8 mouse cellular contexts compared by ENCODE assay signal in the genomic region with DNA sequence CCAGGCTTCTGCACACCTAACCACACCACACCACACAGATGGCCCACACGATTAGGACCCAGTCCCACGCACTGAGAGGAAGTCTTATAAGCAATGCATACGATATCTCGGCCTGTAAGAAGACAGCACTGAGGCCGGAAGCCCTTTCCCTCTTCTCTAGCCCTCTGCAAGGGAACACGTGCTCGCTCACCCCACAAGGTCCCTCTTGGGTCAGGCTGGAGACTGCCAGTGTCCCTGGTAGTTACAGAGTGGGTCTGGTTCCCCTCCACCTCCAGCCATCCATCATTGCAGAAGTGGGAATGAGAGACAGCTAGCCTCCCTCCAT. TPM values are rescaled to one million over a fixed set of nuclear protein-coding genes. Genes with fewer than 3 reads are reported as not detected.
DNase-seq lines count a peak whose midpoint lies in the region; ATAC-seq lines count a peak whose summit lies in the region.
"Had no signal": no experiment of that assay in that cellular context is flagged by ENCODE, and none has a peak within 500 bp of the region (broad histone marks: within the 10 kb centered on the region; RNA-seq: fewer than 3 reads in every experiment).

No protein-coding gene starts in this region.

- no peak for ATAC-seq in embryonic facial prominence, embryonic 11.5 days (replicated peaks; ENCODE audit: insufficient number of reproducible peaks, low FRiP score, low TSS enrichment, low read depth)
- ATAC-seq in hindbrain, embryonic 16.5 days = no peak
- no peak for ATAC-seq in stomach, embryonic 16.5 days (ENCODE audit: insufficient read depth, low FRiP score)

- H3K9me3 ChIP-seq in embryonic facial prominence, embryonic 11.5 days (replicated peaks; ENCODE audit: control insufficient read depth, low read length) = no peaks in the 10 kb centered on the region
- H3K9me3 ChIP-seq in hindbrain, embryonic 16.5 days (ENCODE audit: control insufficient read depth, low read length) = no peaks in the 10 kb centered on the region
- no peaks in the 10 kb centered on the region for H3K9me3 ChIP-seq in stomach, embryonic 16.5 days (replicated peaks; ENCODE audit: control insufficient read depth, low read length)

- no peak overlapping the region for H3K27ac ChIP-seq in embryonic facial prominence, embryonic 11.5 days (replicated peaks; ENCODE audit: low read depth, low read length)
- no peak overlapping the region; the same call in 1 of the 2 replicates for H3K27ac ChIP-seq in hindbrain, embryonic 16.5 days (ENCODE audit: low read depth, low read length)
- H3K27ac ChIP-seq in macrophage = peak overlapping the region; percentile 93
- peak overlapping the region; percentile 97 for H3K27ac ChIP-seq in stomach, embryonic 16.5 days (ENCODE audit: low read length)

- H3K27me3 ChIP-seq in embryonic facial prominence, embryonic 11.5 days (ENCODE audit: control insufficient read depth, insufficient read depth, low read length) = no peaks in the 10 kb centered on the region
- no peaks in the 10 kb centered on the region for H3K27me3 ChIP-seq in hindbrain, embryonic 16.5 days (replicated peaks; ENCODE audit: control insufficient read depth, insufficient read depth, low read length)
- H3K27me3 ChIP-seq in stomach, embryonic 16.5 days (ENCODE audit: control insufficient read depth, insufficient read depth, low read length) = no peaks in the 10 kb centered on the region

- 50% methylated on average over 7 of the region's 7 CpGs for WGBS in embryonic facial prominence, embryonic 11.5 days
- WGBS in hindbrain, embryonic 16.5 days = 49% methylated on average over 7 of the region's 7 CpGs
- 0% methylated on average over 6 of the region's 7 CpGs for WGBS in macrophage (ENCODE audit: missing documents)
- 25% methylated on average over 7 of the region's 7 CpGs for WGBS in stomach, embryonic 16.5 days

- peaks cover 29% of the 10 kb centered on the region for H3K4me1 ChIP-seq in embryonic facial prominence, embryonic 11.5 days (ENCODE audit: control insufficient read depth, insufficient read depth, low read length)
- H3K4me1 ChIP-seq in hindbrain, embryonic 16.5 days (ENCODE audit: control insufficient read depth, insufficient read depth, low read depth, low read length) = peaks cover 57% of the 10 kb centered on the region
- H3K4me1 ChIP-seq in stomach, embryonic 16.5 days (ENCODE audit: control insufficient read depth, insufficient read depth, low read length) = peaks cover 58% of the 10 kb centered on the region

- peak; percentile 86 for DNase-seq in MEL-GATA-1-ER (ENCODE audit: extremely low read depth, low read depth)
- DNase-seq in embryonic facial prominence, embryonic 11.5 days (ENCODE audit: low spot score) = no peak
- DNase-seq in retina, postnatal 1 day = no peak
- DNase-seq in cerebellum, adult 9-10 months = no peak

- H3K36me3 ChIP-seq in embryonic facial prominence, embryonic 11.5 days (replicated peaks; ENCODE audit: control insufficient read depth, insufficient read depth, low read depth, low read length) = no peaks in the 10 kb centered on the region; the same call in none of the 2 replicates
- H3K36me3 ChIP-seq in hindbrain, embryonic 16.5 days (ENCODE audit: control insufficient read depth, insufficient read depth, low read length) = no peaks in the 10 kb centered on the region
- H3K36me3 ChIP-seq in macrophage (ENCODE audit: inconsistent target) = 0 out of 2 replicates have a peak, but pooled peaks cover 5% of the 10 kb centered on the region
- no peaks in the 10 kb centered on the region for H3K36me3 ChIP-seq in stomach, embryonic 16.5 days (ENCODE audit: control insufficient read depth, insufficient read depth, low read length)

- H3K79me2 ChIP-seq in macrophage (ENCODE audit: inconsistent target) = peaks cover 62% of the 10 kb centered on the region

- H3K4me2 ChIP-seq in embryonic facial prominence, embryonic 11.5 days (ENCODE audit: low read depth, low read length) = peak overlapping the region; percentile 80
- peak overlapping the region; percentile 98 for H3K4me2 ChIP-seq in hindbrain, embryonic 16.5 days (ENCODE audit: low read length)
- peak overlapping the region; percentile 65 for H3K4me2 ChIP-seq in stomach, embryonic 16.5 days (ENCODE audit: low read depth, low read length)

- peak overlapping the region; percentile 40 for H3K9ac ChIP-seq in embryonic facial prominence, embryonic 11.5 days (replicated peaks; ENCODE audit: low read length)
- peak overlapping the region; percentile 100 for H3K9ac ChIP-seq in hindbrain, embryonic 16.5 days (ENCODE audit: low read depth, low read length)
- peak overlapping the region; percentile 99 for H3K9ac ChIP-seq in stomach, embryonic 16.5 days (ENCODE audit: low read length)

- peak overlapping the region; percentile 98 for H3K4me3 ChIP-seq in embryonic facial prominence, embryonic 11.5 days (ENCODE audit: low read depth, low read length)
- H3K4me3 ChIP-seq in hindbrain, embryonic 16.5 days (ENCODE audit: low read length) = peak overlapping the region; percentile 96
- peak overlapping the region; percentile 92 for H3K4me3 ChIP-seq in macrophage (ENCODE audit: inconsistent target)
- H3K4me3 ChIP-seq in stomach, embryonic 16.5 days (replicated peaks; ENCODE audit: low read length) = peak overlapping the region; percentile 88

RNA-seq across cellular contexts. Expression of a gene that starts 9.6 kb away (rescaled TPM):
- 30.7 and 31.4 TPM in 2 replicates for polyA plus RNA-seq in embryonic facial prominence, embryonic 11.5 days (2014; fragmentation: Nextera tagmentation; extraction: Ambion mirVana)
- 49.0 and 58.4 TPM in 2 replicates for polyA plus RNA-seq in hindbrain, embryonic 16.5 days (2015; fragmentation: Nextera tagmentation; extraction: Ambion mirVana)
- 100 to 1,000 TPM in 23 of 26 experiments, 10 to 100 TPM in 3; 76.7 to 430 (median 253) TPM for total RNA-seq in macrophage (2018; cell fraction: chromatin; rRNA removed)
- total RNA-seq in macrophage (2018; cell fraction: cytosol; rRNA removed) = 100 to 1,000 TPM; 132 to 295 (median 192) TPM
- 100 to 1,000 TPM in 23 of 26 experiments, 10 to 100 TPM in 3; 70.9 to 301 (median 184) TPM for total RNA-seq in macrophage (2018; cell fraction: nucleus; rRNA removed)
- 144 to 160 TPM (median 149 TPM) in 3 replicates for polyA plus RNA-seq in macrophage (2018)
- 26.6 and 27.9 TPM in 2 replicates for polyA plus RNA-seq in stomach, embryonic 16.5 days (2015; fragmentation: Nextera tagmentation; extraction: Ambion mirVana)

RNA-seq across cellular contexts. Expression of a gene that starts 23.2 kb away (rescaled TPM):
- polyA plus RNA-seq in embryonic facial prominence, embryonic 11.5 days (2014; fragmentation: Nextera tagmentation; extraction: Ambion mirVana) = not detected in 2 replicates
- polyA plus RNA-seq in hindbrain, embryonic 16.5 days (2015; fragmentation: Nextera tagmentation; extraction: Ambion mirVana) = not detected in 2 replicates
- 1 to 10 TPM in 2 of 26 experiments, under 1 TPM in 6, not detected in 18; 0.42 to 1.8 (median 0.63) TPM for total RNA-seq in macrophage (2018; cell fraction: chromatin; rRNA removed)
- total RNA-seq in macrophage (2018; cell fraction: cytosol; rRNA removed) = under 1 TPM in 1 of 26 experiments, not detected in 25; 0.05 TPM
- 1 to 10 TPM in 1 of 26 experiments, under 1 TPM in 5, not detected in 20; 0.28 to 1.3 (median 0.75) TPM for total RNA-seq in macrophage (2018; cell fraction: nucleus; rRNA removed)
- polyA plus RNA-seq in macrophage (2018) = not detected in 3 replicates
- not detected in 2 replicates for polyA plus RNA-seq in stomach, embryonic 16.5 days (2015; fragmentation: Nextera tagmentation; extraction: Ambion mirVana)

RNA-seq across cellular contexts. Expression of a gene that starts 37.7 kb away (rescaled TPM):
- polyA plus RNA-seq in embryonic facial prominence, embryonic 11.5 days (2014; fragmentation: Nextera tagmentation; extraction: Ambion mirVana) = 0.81 and 1.3 TPM in 2 replicates
- 0.18 and 0.49 TPM in 2 replicates for polyA plus RNA-seq in hindbrain, embryonic 16.5 days (2015; fragmentation: Nextera tagmentation; extraction: Ambion mirVana)
- total RNA-seq in macrophage (2018; cell fraction: chromatin; rRNA removed) = under 1 TPM in 3 of 26 experiments, not detected in 23; 0.46 to 0.98 (median 0.76) TPM
- total RNA-seq in macrophage (2018; cell fraction: cytosol; rRNA removed) = not detected
- total RNA-seq in macrophage (2018; cell fraction: nucleus; rRNA removed) = 1 to 10 TPM in 4 of 26 experiments, under 1 TPM in 2, not detected in 20; 0.56 to 1.2 (median 1.0) TPM
- polyA plus RNA-seq in macrophage (2018) = not detected in 3 replicates
- polyA plus RNA-seq in stomach, embryonic 16.5 days (2015; fragmentation: Nextera tagmentation; extraction: Ambion mirVana) = not detected in 2 replicates
- total RNA-seq: heart, adult 18-20 months had no signal

RNA-seq across cellular contexts. Expression of a gene that starts 39.7 kb away (rescaled TPM):
- polyA plus RNA-seq in embryonic facial prominence, embryonic 11.5 days (2014; fragmentation: Nextera tagmentation; extraction: Ambion mirVana) = not detected in 2 replicates
- not detected in 2 replicates for polyA plus RNA-seq in hindbrain, embryonic 16.5 days (2015; fragmentation: Nextera tagmentation; extraction: Ambion mirVana)
- total RNA-seq in macrophage (2018; cell fraction: chromatin; rRNA removed) = not detected
- not detected for total RNA-seq in macrophage (2018; cell fraction: cytosol; rRNA removed)
- not detected for total RNA-seq in macrophage (2018; cell fraction: nucleus; rRNA removed)
- not detected in 3 replicates for polyA plus RNA-seq in macrophage (2018)
- polyA plus RNA-seq in stomach, embryonic 16.5 days (2015; fragmentation: Nextera tagmentation; extraction: Ambion mirVana) = not detected in 2 replicates
- total RNA-seq: heart, adult 18-20 months had no signal

RNA-seq across cellular contexts. Expression of a gene that starts 43.9 kb away (rescaled TPM):
- not detected in 2 replicates for polyA plus RNA-seq in embryonic facial prominence, embryonic 11.5 days (2014; fragmentation: Nextera tagmentation; extraction: Ambion mirVana)
- polyA plus RNA-seq in hindbrain, embryonic 16.5 days (2015; fragmentation: Nextera tagmentation; extraction: Ambion mirVana) = 0.13 and 0.26 TPM in 2 replicates
- total RNA-seq in macrophage (2018; cell fraction: chromatin; rRNA removed) = not detected
- under 1 TPM in 3 of 26 experiments, not detected in 23; 0.03 to 0.07 (median 0.06) TPM for total RNA-seq in macrophage (2018; cell fraction: cytosol; rRNA removed)
- total RNA-seq in macrophage (2018; cell fraction: nucleus; rRNA removed) = under 1 TPM in 2 of 26 experiments, not detected in 24; 0.18 to 0.62 TPM
- polyA plus RNA-seq in macrophage (2018) = not detected in 3 replicates
- polyA plus RNA-seq in stomach, embryonic 16.5 days (2015; fragmentation: Nextera tagmentation; extraction: Ambion mirVana) = 0.05 TPM in 1 of 2 replicates, not detected in the other

Comparison
In these comparisons a context has a peak if more than half of its experiments do, and no peak if none do; other contexts are left out.
1. H3K27ac ChIP-seq: peak in macrophage (single experiment) and stomach, embryonic 16.5 days (single experiment); none in embryonic facial prominence, embryonic 11.5 days (single experiment) and hindbrain, embryonic 16.5 days (single experiment).
2. H3K9ac ChIP-seq: peak in every context shown above with its lines; median percentile 100 in hindbrain, embryonic 16.5 days; 99 in stomach, embryonic 16.5 days; 40 in embryonic facial prominence, embryonic 11.5 days.
3. Peak in every context shown above with its lines, with median percentiles within 50 percentile points of each other: H3K4me2 ChIP-seq and H3K4me3 ChIP-seq.